Mouse (Mus musculus) limb, embryonic 14.5 days (tissue): ENCODE measurements around the gene Gm43518. TPM values are rescaled to one million over a fixed set of nuclear protein-coding genes. Genes with fewer than 3 reads are reported as not detected.
A peak's percentile ranks its signal among the peaks of the same experiment; 100 is the strongest.

Source experiments
- ATAC-seq: fragments of 200-750 bp; cut with Nextera tagmentation; 2 replicates; pipeline ENCODE4 v1.8.0; 2017; ENCODE audit warnings: low read depth, moderate number of reproducible peaks, moderate TSS enrichment; ENCODE audit not compliant: low FRiP score
- DNase-seq: peaks from one replicate; pipeline ENCODE4 v3.0.0-alpha.2; 2015; ENCODE audit warnings: low spot score
- H3K27ac ChIP-seq: fragments of 300-500 bp; sonication (generic); replicated peaks from 2 replicates; pipeline ENCODE4 v1.5.1; 2014; ENCODE audit warnings: low read depth, mild to moderate bottlenecking, low read length, moderate library complexity, mixed read lengths
- H3K27me3 ChIP-seq: fragments of 300-500 bp; sonication (generic); 2 replicates; pipeline ENCODE4 v1.6.1; 2014; ENCODE audit warnings: low read length, mixed read lengths; ENCODE audit not compliant: control insufficient read depth, insufficient read depth
- H3K36me3 ChIP-seq: fragments of 300-500 bp; sonication (generic); 2 replicates; pipeline ENCODE4 v1.6.1; 2014; ENCODE audit warnings: mild to moderate bottlenecking, low read length, moderate library complexity, mixed read lengths; ENCODE audit not compliant: control insufficient read depth, insufficient read depth
- H3K4me1 ChIP-seq: fragments of 300-500 bp; sonication (generic); 2 replicates; pipeline ENCODE4 v1.6.1; 2014; ENCODE audit warnings: antibody characterized with exemption, low read length, mixed read lengths; ENCODE audit not compliant: control insufficient read depth, insufficient read depth
- H3K4me2 ChIP-seq: fragments of 300-500 bp; sonication (generic); replicated peaks from 2 replicates; pipeline ENCODE4 v1.6.1; 2014; ENCODE audit warnings: low read depth, mild to moderate bottlenecking, low read length, moderate library complexity; ENCODE audit not compliant: severe bottlenecking
- H3K4me3 ChIP-seq: fragments of 300-500 bp; sonication (generic); replicated peaks from 2 replicates; pipeline ENCODE4 v1.5.1; 2014; ENCODE audit warnings: low read length
- H3K9ac ChIP-seq: fragments of 300-500 bp; sonication (generic); 2 replicates; pipeline ENCODE4 v1.6.1; 2014; ENCODE audit warnings: mild to moderate bottlenecking, low read depth, low read length, moderate library complexity; ENCODE audit not compliant: severe bottlenecking
- H3K9me3 ChIP-seq: fragments of 300-500 bp; sonication (generic); 2 replicates; pipeline ENCODE4 v1.6.1; 2016; ENCODE audit warnings: low read length; ENCODE audit not compliant: control insufficient read depth
- POLR2A ChIP-seq: fragments of 200-500 bp; IDR thresholded peaks from 2 replicates; pipeline ENCODE4 v1.8.0; 2012; ENCODE audit warnings: inconsistent platforms, mild to moderate bottlenecking, moderate library complexity, borderline replicate concordance; ENCODE audit not compliant: insufficient read depth, insufficient read length; ENCODE audit errors: extremely low read depth
- WGBS: fragments of 180-500 bp; shearing (Covaris S2); extraction: QIAGEN DNeasy Blood & Tissue Kit; methylation state at CpG from one replicate; pipeline ENCODE4 v1.1.7; 2014; 5-methylcytosine and 5-hydroxymethylcytosine counted together
- polyA plus RNA-seq, 2 experiments: library from polyadenylated mRNA; depleted of rRNA in 1 of 2; stranded (reverse) in 1 of 2; unstranded in 1 of 2; fragments of >200 nt; fragmentation: Nextera tagmentation in 1 of 2; extraction: Ambion mirVana in 1 of 2; gene quantifications; 2 replicates each; pipeline versions ENCODE4 v1.2.1 to v1.2.3; 2012 to 2014

The Gm43518 gene
- 0.90 and 2.1 TPM in 2 replicates for polyA plus RNA-seq (2012; rRNA removed)
- 2.2 and 2.4 TPM in 2 replicates for polyA plus RNA-seq (2014; fragmentation: Nextera tagmentation; extraction: Ambion mirVana)

- no peak for TF ChIP-seq POLR2A
- Histone ChIP-seq H3K27me3 (no peaks in the 10 kb centered on the region), H3K36me3 (peaks cover 67% of the 10 kb centered on the region), H3K9ac (no peak within 1 kb of the TSS), H3K27ac (no peak within 1 kb of the TSS), H3K4me2 (no peak within 1 kb of the TSS), H3K4me3 (no peak within 1 kb of the TSS), H3K9me3 (no peaks in the 10 kb centered on the region), H3K4me1 (no peaks in the 10 kb centered on the region)
- DNase-seq (no peak), ATAC-seq (no peak)
- 95% methylated on average over 9 of the region's 9 CpGs for WGBS
Measured at GRCm38 (mm10) chr5:123927118-123927517, at the start of gene Gm43518. Gm43518 (plus strand) TSS chr5:123927418.

- H3K9ac ChIP-seq: peak overlapping the region; percentile 28; the same call in 1 of the 2 replicates
- ATAC-seq (no peak), DNase-seq (peak; percentile 42)
- no peaks in the 10 kb centered on the region for H3K9me3 ChIP-seq
- H3K4me3 ChIP-seq: peak overlapping the region; percentile 18
- H3K4me1 ChIP-seq: peaks cover 14% of the 10 kb centered on the region
- no peaks in the 10 kb centered on the region for H3K27me3 ChIP-seq
- no peak overlapping the region for H3K27ac ChIP-seq
- H3K36me3 ChIP-seq: no peaks in the 10 kb centered on the region
- WGBS: 19% methylated on average over 14 of the region's 14 CpGs
- H3K4me2 ChIP-seq: peak overlapping the region; percentile 46
- no peak for TF ChIP-seq POLR2A
Measured at GRCm38 (mm10) chr5:123878056-123878455, 49.2 kb upstream of the Gm43518 start.

GRCm38 (mm10) chr5:123879928-123880327 lies 47.3 kb upstream of the Gm43518 start, which contains the start of gene Hcar1:
Hcar1 (minus strand) TSS chr5:123880020.
- H3K4me2 ChIP-seq: no peak within 1 kb of the TSS; the same call in 1 of the 2 replicates
- H3K9ac ChIP-seq: peak within 1 kb of the TSS; percentile 40
- no peaks in the 10 kb centered on the region for H3K27me3 ChIP-seq
- H3K4me3 ChIP-seq: no peak within 1 kb of the TSS
- WGBS: 58% methylated on average over 12 of the region's 12 CpGs
- H3K4me1 ChIP-seq: peaks cover 14% of the 10 kb centered on the region
- H3K9me3 ChIP-seq: no peaks in the 10 kb centered on the region
- no peak for TF ChIP-seq POLR2A
- ATAC-seq (no peak), DNase-seq (no peak)
- H3K27ac ChIP-seq: 0 out of 2 replicates have a peak within 1 kb of the TSS, but pooled peaks have one; percentile 8
- no peaks in the 10 kb centered on the region for H3K36me3 ChIP-seq

- TF ChIP-seq POLR2A: no peak
- H3K4me1 ChIP-seq: peaks cover 14% of the 10 kb centered on the region
- no peak overlapping the region for H3K4me2 ChIP-seq
- no peaks in the 10 kb centered on the region for H3K36me3 ChIP-seq
- H3K9me3 ChIP-seq: no peaks in the 10 kb centered on the region
- ATAC-seq (no peak), DNase-seq (no peak)
- no peak overlapping the region for H3K9ac ChIP-seq
- H3K27me3 ChIP-seq: no peaks in the 10 kb centered on the region
- H3K4me3 ChIP-seq: no peak overlapping the region
- 80% methylated on average over 13 of the region's 14 CpGs for WGBS
- H3K27ac ChIP-seq: no peak overlapping the region
Measured at GRCm38 (mm10) chr5:123880778-123881177, 46.4 kb upstream of the Gm43518 start.

GRCm38 (mm10) chr5:123883891-123884290 lies 43.3 kb upstream of the Gm43518 start:
- ATAC-seq (no peak), DNase-seq (no peak)
- no peak for TF ChIP-seq POLR2A
- Histone ChIP-seq H3K9ac (no peak overlapping the region), H3K27me3 (no peaks in the 10 kb centered on the region), H3K27ac (no peak overlapping the region), H3K4me2 (no peak overlapping the region), H3K4me1 (peaks cover 6% of the 10 kb centered on the region; the same call in 1 of the 2 replicates), H3K4me3 (no peak overlapping the region), H3K9me3 (no peaks in the 10 kb centered on the region), H3K36me3 (no peaks in the 10 kb centered on the region)
- WGBS: 75% methylated on average over 7 of the region's 7 CpGs
